Mouse (Mus musculus) ES-E14 (cell line): ENCODE data around the gene Cep63.

Experiments used
- CHD2 ChIP-seq: IDR thresholded peaks from 2 replicates; pipeline ENCODE4 v1.6.1; 2014; ENCODE audit warnings: mild to moderate bottlenecking, low read depth, low read length, inconsistent platforms
- HCFC1 ChIP-seq: IDR thresholded peaks from 2 replicates; pipeline ENCODE4 v1.6.1; 2012; ENCODE audit warnings: low read length, inconsistent platforms, borderline replicate concordance; ENCODE audit not compliant: insufficient read depth
- MAFK ChIP-seq: IDR thresholded peaks from 2 replicates; pipeline ENCODE4 v1.6.1; 2014; ENCODE audit warnings: mild to moderate bottlenecking, low read depth, low read length, inconsistent platforms; ENCODE audit not compliant: insufficient read depth
- ZC3H11A ChIP-seq: IDR thresholded peaks from 2 replicates; pipeline ENCODE4 v1.6.1; 2012; ENCODE audit warnings: low read depth, mild to moderate bottlenecking, inconsistent platforms, low read length, borderline replicate concordance
- ZNF384 ChIP-seq: IDR thresholded peaks from 2 replicates; pipeline ENCODE4 v1.6.1; 2012; ENCODE audit warnings: low read depth, low read length, inconsistent platforms

DNA sequence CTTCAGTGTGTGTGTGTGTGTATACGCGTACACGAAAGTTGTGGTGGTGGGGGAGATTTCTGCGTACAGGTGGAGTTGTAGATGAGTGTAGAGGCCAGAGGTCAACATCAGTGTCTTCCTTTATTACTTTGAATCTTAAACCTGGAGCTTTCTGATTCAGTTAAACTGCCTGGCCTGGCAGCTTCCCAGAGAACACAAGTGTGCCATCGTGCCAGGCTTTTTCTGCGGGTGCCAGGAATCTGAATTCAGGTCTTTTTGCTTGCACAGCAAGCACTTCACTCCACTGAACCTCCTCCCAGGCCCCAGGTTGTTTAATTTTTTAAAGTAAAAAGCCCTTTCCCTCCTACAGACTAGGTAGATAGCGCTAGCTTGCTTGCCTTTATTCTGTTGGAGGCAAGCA is 1.1 kb upstream of the Cep63 start:
- TF ChIP-seq HCFC1 (no peak), ZC3H11A (no peak), ZNF384 (no peak), MAFK (no peak), CHD2 (no peak)
